Mouse (Mus musculus) liver, embryonic 14.5 days (tissue): Measurements from ENCODE around the gene Zfp326. TPM values are rescaled to one million over a fixed set of nuclear protein-coding genes. Genes with fewer than 3 reads are reported as not detected.

Experiments used
- ATAC-seq: fragments of 200-750 bp; cut with Nextera tagmentation; 2 replicates; pipeline ENCODE4 v1.8.0; 2017; ENCODE audit warnings: moderate number of reproducible peaks, mild to moderate bottlenecking, moderate library complexity; ENCODE audit not compliant: insufficient read depth
- DNase-seq, 3 experiments: peaks; one replicate each; pipeline ENCODE4 v3.0.0-alpha.2; 2012 to 2013; ENCODE audit warnings: low read depth in 3 of 3, low spot score in 3 of 3
- H3K27ac ChIP-seq: fragments of 300-500 bp; sonication (generic); 2 replicates; pipeline ENCODE4 v1.5.1; 2014; ENCODE audit warnings: moderate library complexity, mild to moderate bottlenecking, control low read depth, inconsistent platforms
- H3K27me3 ChIP-seq: fragments of 300-500 bp; sonication (generic); 2 replicates; pipeline ENCODE4 v1.6.1; 2014; ENCODE audit warnings: mild to moderate bottlenecking, low read length, moderate library complexity; ENCODE audit not compliant: control insufficient read depth, insufficient read depth
- H3K36me3 ChIP-seq: fragments of 300-500 bp; sonication (generic); replicated peaks from 2 replicates; pipeline ENCODE4 v1.6.1; 2014; ENCODE audit warnings: low read depth; ENCODE audit not compliant: control insufficient read depth, insufficient read depth
- H3K4me1 ChIP-seq, 2 experiments: fragments of 200-500 bp in 1 of 2; fragments of 300-500 bp in 1 of 2; sonication (generic) in 1 of 2; replicated peaks; 2 replicates each; pipeline ENCODE4 v1.6.1; 2012 to 2014; ENCODE audit warnings: antibody characterized with exemption in 1 of 2, inconsistent platforms in 1 of 2, low read length in 1 of 2; ENCODE audit not compliant: control insufficient read depth in 2 of 2, insufficient read depth in 2 of 2
- H3K4me2 ChIP-seq: fragments of 300-500 bp; sonication (generic); 2 replicates; pipeline ENCODE4 v1.6.1; 2014; ENCODE audit warnings: low read depth, mild to moderate bottlenecking, control low read depth, moderate library complexity
- H3K4me3 ChIP-seq, 2 experiments: fragments of 200-500 bp in 1 of 2; fragments of 300-500 bp in 1 of 2; sonication (generic) in 1 of 2; 2 replicates each; pipeline ENCODE4 v1.5.1; 2012 to 2014; ENCODE audit warnings: low read depth in 2 of 2, low read length in 2 of 2, mild to moderate bottlenecking in 2 of 2, control low read depth in 1 of 2, inconsistent platforms in 1 of 2, moderate library complexity in 1 of 2; ENCODE audit not compliant: insufficient read depth in 1 of 2
- H3K9ac ChIP-seq: fragments of 300-500 bp; sonication (generic); replicated peaks from 2 replicates; pipeline ENCODE4 v1.6.1; 2014; ENCODE audit warnings: mild to moderate bottlenecking, control low read depth, moderate library complexity
- H3K9me3 ChIP-seq: fragments of 300-500 bp; sonication (generic); 2 replicates; pipeline ENCODE4 v1.6.1; 2016; ENCODE audit warnings: low read length, mixed read lengths; ENCODE audit not compliant: control insufficient read depth
- CTCF ChIP-seq: IDR thresholded peaks from 2 replicates; pipeline ENCODE4 v1.5.1; 2016; ENCODE audit warnings: antibody characterized with exemption, low read depth, control low read depth
- EP300 ChIP-seq: IDR thresholded peaks from 2 replicates; pipeline ENCODE4 v1.6.1; 2016; ENCODE audit warnings: antibody characterized with exemption, low read depth
- WGBS: fragments of 180-500 bp; shearing (Covaris S2); extraction: QIAGEN DNeasy Blood & Tissue Kit; methylation state at CpG from one replicate; pipeline ENCODE4 v1.1.7; 2014; ENCODE audit not compliant: insufficient replicate concordance; 5-methylcytosine and 5-hydroxymethylcytosine counted together
- polyA plus RNA-seq, 2 experiments: library from polyadenylated mRNA; depleted of rRNA in 1 of 2; stranded (reverse) in 1 of 2; unstranded in 1 of 2; fragments of >200 nt; fragmentation: Nextera tagmentation in 1 of 2; extraction: Ambion mirVana in 1 of 2; gene quantifications; 2 replicates each; pipeline versions ENCODE4 v1.2.1 to v1.2.3; 2012 to 2014

Gene Zfp326
- polyA plus RNA-seq, 2 experiments: 3.3 to 7.3 TPM

GRCm38 (mm10) chr5:105887317-105887716 is 11.0 kb downstream of the Zfp326 start:
- Histone ChIP-seq H3K4me2 (no peak overlapping the region), H3K9ac (no peak overlapping the region), H3K4me3 (no peak overlapping the region), H3K4me1 (0 out of 4 replicates have a peak, but pooled peaks cover 0 to 2% of the 10 kb centered on the region in 2 experiments), H3K9me3 (no peaks in the 10 kb centered on the region), H3K27ac (no peak overlapping the region), H3K36me3 (no peaks in the 10 kb centered on the region; the same call in 1 of the 2 replicates), H3K27me3 (no peaks in the 10 kb centered on the region)
- TF ChIP-seq CTCF (no peak), EP300 (no peak)
- 51% methylated on average over 4 of the region's 4 CpGs for WGBS
- ATAC-seq (no peak), DNase-seq (no peak)

- no peak overlapping the region for H3K4me3 ChIP-seq
- 70% methylated on average over 4 of the region's 4 CpGs for WGBS
- H3K27ac ChIP-seq: no peak overlapping the region
- H3K9me3 ChIP-seq: no peaks in the 10 kb centered on the region
- H3K4me2 ChIP-seq: no peak overlapping the region
- 0 out of 4 replicates have a peak, but pooled peaks cover 0 to 2% of the 10 kb centered on the region in 2 experiments for H3K4me1 ChIP-seq
- DNase-seq (no peak), ATAC-seq (no peak)
- no peaks in the 10 kb centered on the region; the same call in 1 of the 2 replicates for H3K36me3 ChIP-seq
- no peak for TF ChIP-seq CTCF
- no peak for TF ChIP-seq EP300
- H3K9ac ChIP-seq: no peak overlapping the region
- no peaks in the 10 kb centered on the region for H3K27me3 ChIP-seq
These were observed 21.8 kb downstream of the Zfp326 start for GRCm38 (mm10) chr5:105898161-105898560.

GRCm38 (mm10) chr5:105909209-105909608 is 32.8 kb downstream of the Zfp326 start:
- TF ChIP-seq EP300 (no peak), CTCF (no peak)
- Histone ChIP-seq H3K4me3 (no peak overlapping the region), H3K27ac (no peak overlapping the region), H3K4me1 (no peaks in the 10 kb centered on the region), H3K27me3 (no peaks in the 10 kb centered on the region), H3K9me3 (no peaks in the 10 kb centered on the region), H3K4me2 (no peak overlapping the region), H3K9ac (no peak overlapping the region), H3K36me3 (peaks cover 13% of the 10 kb centered on the region)
- WGBS: 73% methylated on average over 5 of the region's 5 CpGs
- DNase-seq: no peak
- no peak for ATAC-seq

- 76% methylated on average over 3 of the region's 3 CpGs for WGBS
- TF ChIP-seq CTCF (no peak), EP300 (no peak)
- Histone ChIP-seq H3K36me3 (peaks cover 13% of the 10 kb centered on the region), H3K4me2 (no peak overlapping the region), H3K27ac (no peak overlapping the region), H3K9ac (no peak overlapping the region), H3K4me3 (no peak overlapping the region), H3K9me3 (no peaks in the 10 kb centered on the region), H3K4me1 (no peaks in the 10 kb centered on the region), H3K27me3 (no peaks in the 10 kb centered on the region)
- DNase-seq: no peak
- no peak for ATAC-seq
These were observed 33.3 kb downstream of the Zfp326 start for GRCm38 (mm10) chr5:105909671-105910070.

- no peaks in the 10 kb centered on the region for H3K9me3 ChIP-seq
- no peak overlapping the region for H3K4me3 ChIP-seq
- 48% methylated on average over 5 of the region's 5 CpGs for WGBS
- no peaks in the 10 kb centered on the region for H3K27me3 ChIP-seq
- H3K36me3 ChIP-seq: peaks cover 12% of the 10 kb centered on the region
- ATAC-seq (no peak), DNase-seq (no peak)
- TF ChIP-seq CTCF (no peak), EP300 (no peak)
- H3K27ac ChIP-seq: no peak overlapping the region
- H3K9ac ChIP-seq: no peak overlapping the region
- H3K4me1 ChIP-seq: no peaks in the 10 kb centered on the region
- no peak overlapping the region for H3K4me2 ChIP-seq
These were observed 35.1 kb downstream of the Zfp326 start for GRCm38 (mm10) chr5:105911498-105911897.
